Mouse (Mus musculus) CH12.LX (cell line): ENCODE measurements around the gene Pdcd6. TPM values are rescaled to one million over a fixed set of nuclear protein-coding genes. Genes with fewer than 3 reads are reported as not detected.

Source experiments
- DNase-seq: peaks from one replicate; pipeline ENCODE4 v3.0.0-alpha.2; 2013; ENCODE audit errors: extremely low read depth
- H3K27ac ChIP-seq: 2 replicates; pipeline ENCODE4 v1.5.1; 2012; ENCODE audit warnings: low read depth, mild to moderate bottlenecking, control low read depth, moderate library complexity; ENCODE audit not compliant: insufficient read depth
- H3K27me3 ChIP-seq: replicated peaks from 2 replicates; pipeline ENCODE3; 2012; ENCODE audit warnings: inconsistent platforms
- H3K36me3 ChIP-seq, 2 experiments: replicated peaks in 1 of 2; 2 replicates each; pipeline versions ENCODE3 to v1.6.1; 2012; ENCODE audit warnings: inconsistent platforms in 1 of 2, low read length in 1 of 2, mild to moderate bottlenecking in 1 of 2, mixed read lengths in 1 of 2, moderate library complexity in 1 of 2; ENCODE audit not compliant: control insufficient read depth in 1 of 2, insufficient read depth in 1 of 2
- H3K4me1 ChIP-seq, 2 experiments: 2 replicates each; pipeline ENCODE4 v1.6.1; 2012; ENCODE audit warnings: inconsistent platforms in 1 of 2, moderate library complexity in 1 of 2; ENCODE audit not compliant: insufficient read depth in 2 of 2, control insufficient read depth in 1 of 2
- H3K4me2 ChIP-seq: 2 replicates; pipeline ENCODE4 v1.6.1; 2012; ENCODE audit warnings: low read depth, mild to moderate bottlenecking, control low read depth; ENCODE audit not compliant: poor library complexity, insufficient read depth, severe bottlenecking
- H3K4me3 ChIP-seq, 3 experiments: fragments of 150-350 bp in 1 of 3; sonication (generic) in 1 of 3; replicated peaks in 1 of 3; 2 replicates each; pipeline versions ENCODE3 to v1.5.1; 2011 to 2012; ENCODE audit warnings: low read depth in 2 of 3, low read length in 2 of 3, mild to moderate bottlenecking in 2 of 3, moderate library complexity in 2 of 3, control low read depth in 1 of 3, improper control_type of control experiment in 1 of 3, inconsistent platforms in 1 of 3, mixed read lengths in 1 of 3; ENCODE audit not compliant: poor library complexity in 1 of 3
- H3K79me2 ChIP-seq: replicated peaks from 2 replicates; pipeline ENCODE4 v1.6.1; 2012; ENCODE audit warnings: mild to moderate bottlenecking, moderate library complexity; ENCODE audit not compliant: control insufficient read depth, poor library complexity, insufficient read depth, severe bottlenecking; ENCODE audit errors: extremely low read depth
- H3K9ac ChIP-seq: 2 replicates; pipeline ENCODE4 v1.6.1; 2012; ENCODE audit warnings: low read depth, mild to moderate bottlenecking, control low read depth, moderate library complexity; ENCODE audit not compliant: insufficient read depth
- H3K9me3 ChIP-seq: replicated peaks from 2 replicates; pipeline ENCODE3; 2012; ENCODE audit warnings: low read length, inconsistent platforms, mixed read lengths
- CHD1 ChIP-seq: IDR thresholded peaks from 2 replicates; pipeline ENCODE4 v1.6.1; 2012; ENCODE audit warnings: low read depth, low read length, improper control_type of control experiment, inconsistent platforms
- CHD2 ChIP-seq: IDR thresholded peaks from 2 replicates; pipeline ENCODE4 v1.6.1; 2011; ENCODE audit warnings: low read length, improper control_type of control experiment
- CTCF ChIP-seq, 2 experiments: IDR thresholded peaks in 1 of 2; conservative IDR thresholded peaks in 1 of 2; 2 replicates each; pipeline ENCODE4 v1.5.1; 2011 to 2012; ENCODE audit warnings: low read depth in 2 of 2, low read length in 2 of 2, improper control_type of control experiment in 1 of 2, inconsistent platforms in 1 of 2, mild to moderate bottlenecking in 1 of 2, moderate library complexity in 1 of 2
- E2F4 ChIP-seq: IDR thresholded peaks from 2 replicates; pipeline ENCODE4 v1.6.1; 2011; ENCODE audit warnings: low read depth, low read length, improper control_type of control experiment; ENCODE audit not compliant: insufficient replicate concordance
- ELF1 ChIP-seq: IDR thresholded peaks from 2 replicates; pipeline ENCODE4 v1.6.1; 2014; ENCODE audit warnings: low read depth, mild to moderate bottlenecking, inconsistent platforms, low read length, improper control_type of control experiment
- GABPA ChIP-seq: IDR thresholded peaks from 2 replicates; pipeline ENCODE4 v1.6.1; 2012; ENCODE audit warnings: low read depth, low read length, improper control_type of control experiment, inconsistent platforms; ENCODE audit not compliant: insufficient replicate concordance
- JUN ChIP-seq: IDR thresholded peaks from 2 replicates; pipeline ENCODE4 v1.6.1; 2011; ENCODE audit warnings: low read depth, mild to moderate bottlenecking, low read length, improper control_type of control experiment, moderate library complexity; ENCODE audit not compliant: insufficient read depth
- MAZ ChIP-seq: IDR thresholded peaks from 2 replicates; pipeline ENCODE4 v1.6.1; 2012; ENCODE audit warnings: low read depth, mild to moderate bottlenecking, inconsistent platforms, low read length, improper control_type of control experiment, moderate library complexity
- MXI1 ChIP-seq: IDR thresholded peaks from 2 replicates; pipeline ENCODE4 v1.6.1; 2011; ENCODE audit warnings: mild to moderate bottlenecking, low read depth, low read length, improper control_type of control experiment
- NELFE ChIP-seq: IDR thresholded peaks from 2 replicates; pipeline ENCODE4 v1.6.1; 2011; ENCODE audit warnings: low read depth, low read length, improper control_type of control experiment
- NRF1 ChIP-seq: IDR thresholded peaks from 2 replicates; pipeline ENCODE4 v1.6.1; 2014; ENCODE audit warnings: low read depth, mild to moderate bottlenecking, inconsistent platforms, low read length, improper control_type of control experiment, moderate library complexity
- POLR2AphosphoS2 ChIP-seq: IDR thresholded peaks from 2 replicates; pipeline ENCODE4 v1.6.1; 2011; ENCODE audit warnings: low read depth, low read length, improper control_type of control experiment
- RAD21 ChIP-seq: IDR thresholded peaks from 2 replicates; pipeline ENCODE4 v1.6.1; 2011; ENCODE audit warnings: low read depth, mild to moderate bottlenecking, low read length, improper control_type of control experiment, moderate library complexity
- SIN3A ChIP-seq: IDR thresholded peaks from 2 replicates; pipeline ENCODE4 v1.6.1; 2012; ENCODE audit warnings: low read length, improper control_type of control experiment, inconsistent platforms
- SMC3 ChIP-seq: IDR thresholded peaks from 2 replicates; pipeline ENCODE4 v1.6.1; 2011; ENCODE audit warnings: low read depth, low read length, improper control_type of control experiment
- TCF12 ChIP-seq: IDR thresholded peaks from 2 replicates; pipeline ENCODE4 v1.6.1; 2014; ENCODE audit warnings: low read depth, mild to moderate bottlenecking, inconsistent platforms, low read length, improper control_type of control experiment
- USF2 ChIP-seq: conservative IDR thresholded peaks from 2 replicates; pipeline ENCODE4 v1.6.1; 2011; ENCODE audit warnings: low read depth, low read length, improper control_type of control experiment
- ZC3H11A ChIP-seq: IDR thresholded peaks from 2 replicates; pipeline ENCODE4 v1.6.1; 2012; ENCODE audit warnings: low read depth, mild to moderate bottlenecking, inconsistent platforms, low read length, improper control_type of control experiment
- ZKSCAN1 ChIP-seq: IDR thresholded peaks from 2 replicates; pipeline ENCODE4 v1.6.1; 2012; ENCODE audit warnings: low read depth, inconsistent platforms, low read length, improper control_type of control experiment, borderline replicate concordance
- ZMIZ1 ChIP-seq: IDR thresholded peaks from 2 replicates; pipeline ENCODE4 v1.6.1; 2012; ENCODE audit warnings: low read depth, mild to moderate bottlenecking, inconsistent platforms, low read length, improper control_type of control experiment
- dilution Hi-C: fragments of 300-500 bp; cut with MboI; formaldehyde crosslinking; loops from 2 replicates; pipeline ENCODE4 v1.14.3; 2020; ENCODE audit warnings: low sequenced_read_pairs; ENCODE audit not compliant: extremely low pct_unique_long_range_greater_than_20kb, extremely low pct_ligation_motif_present
- in situ Hi-C: fragments of 300-500 bp; cut with MboI; formaldehyde crosslinking; loops from 3 replicates; pipeline ENCODE4 v1.14.3; 2019; ENCODE audit warnings: low sequenced_read_pairs, low pct_ligation_motif_present, low pct_unique_long_range_greater_than_20kb, mixed read lengths
- polyA plus RNA-seq: library from polyadenylated mRNA; unstranded; fragments of >175 nt; gene quantifications from 2 replicates; pipeline ENCODE4 v1.2.1, GENCODE M21; 2012; ENCODE audit warnings: low read depth; ENCODE audit not compliant: insufficient read length
- total RNA-seq, 2 experiments: library from RNA; depleted of rRNA; stranded (reverse); fragments of 300-350 nt in 1 of 2; fragments of >200 nt in 1 of 2; gene quantifications; 2 replicates each; pipeline ENCODE4 v1.2.3; 2012 to 2014

Pdcd6 gene
- total and polyA plus RNA-seq, 3 experiments: 124 to 213 (median 136) TPM

GRCm38 (mm10) chr13:74301607-74301984 lies 15.8 kb downstream of the Pdcd6 start:
- H3K9me3 ChIP-seq: no peaks in the 10 kb centered on the region
- H3K4me2 ChIP-seq: no peak overlapping the region
- H3K79me2 ChIP-seq: no peaks in the 10 kb centered on the region
- 0 out of 2 replicates have a peak, but pooled peaks have one; percentile 58 for TF ChIP-seq POLR2AphosphoS2
- TF ChIP-seq MAZ: no peak
- no peak for TF ChIP-seq MXI1
- TF ChIP-seq, all 38 proteins: peak for 1
- no peak overlapping the region for H3K4me3 ChIP-seq
- dilution Hi-C loops: no loop called here
- H3K9ac ChIP-seq: no peak overlapping the region
- H3K4me1 ChIP-seq: peaks cover 0 to 3% of the 10 kb centered on the region in 2 experiments; a peak in 1 of 4 replicates
- peaks cover 45 to 54% of the 10 kb centered on the region in 2 experiments for H3K36me3 ChIP-seq
- in situ Hi-C loops: loop anchor here (5.0 to 10.0 kb wide), 2 partner anchors 109 to 347 kb away; no protein-coding TSS in a partner anchor
- H3K27me3 ChIP-seq: no peaks in the 10 kb centered on the region
- no peak overlapping the region for H3K27ac ChIP-seq
- DNase-seq: no peak

- H3K4me3 ChIP-seq: no peak overlapping the region
- no peaks in the 10 kb centered on the region for H3K79me2 ChIP-seq
- in situ Hi-C loops (loop anchor here (5.0 to 10.0 kb wide), 2 partner anchors 109 to 346 kb away; no protein-coding TSS in a partner anchor), dilution Hi-C loops (no loop called here)
- DNase-seq: peak; percentile 62
- no peak overlapping the region for H3K27ac ChIP-seq
- H3K36me3 ChIP-seq: peaks cover 40 to 49% of the 10 kb centered on the region in 2 experiments
- TF ChIP-seq ELF1 (0 out of 2 replicates have a peak, but pooled peaks have one; percentile 9), CHD1 (no peak), SIN3A (peak; percentile 23; the same call in 1 of the 2 replicates), MAZ (no peak), RAD21 (peak; percentile 84), USF2 (no peak), ZKSCAN1 (no peak), TCF12 (0 out of 2 replicates have a peak, but pooled peaks have one; percentile 28), NELFE (0 out of 2 replicates have a peak, but pooled peaks have one; percentile 30), NRF1 (no peak), CTCF (conservative IDR thresholded peaks at IDR 0.05 in 1 of 2, IDR thresholded peaks at IDR 0.05 in 1 of 2; ENCODE audit: low read depth in 2 of 2, low read length in 2 of 2) (peak; percentile 58 to 91), ZMIZ1 (no peak), JUN (no peak), CHD2 (no peak), GABPA (no peak), POLR2AphosphoS2 (no peak), E2F4 (no peak), ZC3H11A (peak; percentile 53; the same call in 1 of the 2 replicates), SMC3 (peak; percentile 86)
- H3K9me3 ChIP-seq: no peaks in the 10 kb centered on the region
- H3K4me1 ChIP-seq: peaks cover 0 to 3% of the 10 kb centered on the region in 2 experiments; a peak in 1 of 4 replicates
- no peak overlapping the region for H3K4me2 ChIP-seq
- no peak overlapping the region for H3K9ac ChIP-seq
- H3K27me3 ChIP-seq: no peaks in the 10 kb centered on the region
Measured at GRCm38 (mm10) chr13:74300925-74301606, 16.3 kb downstream of the Pdcd6 start.
